Mouse (Mus musculus): ENCODE measurements at regions not wholly inside any gene's neighbourhood (a gene's known extent, or its start where the extent isn't known, plus 50 kb on each side); places are given as distances from the start of the nearest gene placed in this dataset.

DNA sequence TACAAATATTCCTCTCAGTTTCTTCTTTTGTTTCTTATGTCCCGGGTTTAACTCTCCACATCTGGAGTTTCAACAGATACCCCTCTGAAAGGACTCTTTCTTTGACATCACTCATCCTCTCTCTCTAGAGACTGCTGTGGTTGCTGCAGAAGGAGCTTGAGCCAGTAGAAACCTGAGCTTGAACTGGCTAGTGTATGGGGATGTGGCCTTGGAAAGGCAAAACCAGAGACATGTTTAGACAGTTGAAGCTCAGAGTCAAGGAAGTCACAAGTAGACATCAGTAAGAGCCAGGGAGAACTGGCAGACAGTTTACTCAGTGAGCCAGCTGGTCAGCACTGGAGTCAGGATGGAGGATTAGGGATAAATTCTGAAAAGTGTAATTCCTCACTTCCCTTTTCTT lies 140.7 kb upstream of the Ptgfr start:
- TF ChIP-seq POLR2A (IDR thresholded peaks at IDR 0.05; ENCODE audit: control insufficient read depth, low read depth, low read length) (no peak), CTCF (IDR thresholded peaks at IDR 0.05; ENCODE audit: control insufficient read depth, insufficient read depth, insufficient replicate concordance, low read depth, low read length) (no peak)
